Mouse (Mus musculus) mouse trophoblast stem cell (cell line): ENCODE data around the gene Nr2f6.

Experiments
- in situ Hi-C, 2 experiments: fragments of 300-500 bp; cut with MseI, MboI; formaldehyde crosslinking; loops; 2 replicates in 1 of 2; 3 replicates in 1 of 2; pipeline ENCODE4 v1.15.1; 2025

Gene Nr2f6

DNA sequence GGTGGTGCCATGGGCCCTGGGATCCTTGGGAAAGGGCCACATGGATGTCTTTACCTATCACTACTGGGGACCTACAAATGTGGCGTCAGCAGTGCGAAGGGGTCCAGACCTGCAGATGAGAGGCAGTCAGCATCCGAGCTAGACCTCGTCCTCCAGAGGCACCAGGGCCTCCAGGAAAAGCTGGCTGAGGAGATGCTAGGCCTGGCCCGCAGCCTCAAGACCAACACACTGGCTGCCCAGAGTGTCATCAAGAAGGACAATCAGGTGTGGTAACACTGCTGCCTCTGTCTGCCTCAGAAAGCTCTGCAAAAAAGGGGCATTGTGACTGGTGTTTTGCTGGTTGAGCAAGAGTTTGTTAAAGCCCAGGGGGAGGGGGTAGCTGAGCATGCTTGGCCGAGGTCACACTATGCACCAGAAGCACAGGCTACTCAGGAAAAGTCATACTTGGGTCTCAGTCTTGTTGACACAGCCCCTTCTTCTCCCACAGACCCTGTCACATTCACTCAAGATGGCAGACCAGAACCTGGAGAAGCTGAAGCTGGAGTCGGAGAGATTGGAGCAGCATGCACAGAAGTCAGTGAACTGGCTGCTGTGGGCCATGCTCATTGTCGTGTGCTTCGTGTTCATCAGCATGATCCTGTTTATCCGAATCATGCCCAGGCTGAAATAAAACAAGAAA, 12.6 kb downstream of the Nr2f6 start:
- in situ Hi-C loops, result no loop called here

- in situ Hi-C loops, result no loop called here
These were observed 13.4 kb downstream of the Nr2f6 start for GRCm38 (mm10) chr8:71368366-71368765.

- in situ Hi-C loops, result no loop called here
These were observed 14.1 kb downstream of the Nr2f6 start for GRCm38 (mm10) chr8:71367529-71368176.

DNA sequence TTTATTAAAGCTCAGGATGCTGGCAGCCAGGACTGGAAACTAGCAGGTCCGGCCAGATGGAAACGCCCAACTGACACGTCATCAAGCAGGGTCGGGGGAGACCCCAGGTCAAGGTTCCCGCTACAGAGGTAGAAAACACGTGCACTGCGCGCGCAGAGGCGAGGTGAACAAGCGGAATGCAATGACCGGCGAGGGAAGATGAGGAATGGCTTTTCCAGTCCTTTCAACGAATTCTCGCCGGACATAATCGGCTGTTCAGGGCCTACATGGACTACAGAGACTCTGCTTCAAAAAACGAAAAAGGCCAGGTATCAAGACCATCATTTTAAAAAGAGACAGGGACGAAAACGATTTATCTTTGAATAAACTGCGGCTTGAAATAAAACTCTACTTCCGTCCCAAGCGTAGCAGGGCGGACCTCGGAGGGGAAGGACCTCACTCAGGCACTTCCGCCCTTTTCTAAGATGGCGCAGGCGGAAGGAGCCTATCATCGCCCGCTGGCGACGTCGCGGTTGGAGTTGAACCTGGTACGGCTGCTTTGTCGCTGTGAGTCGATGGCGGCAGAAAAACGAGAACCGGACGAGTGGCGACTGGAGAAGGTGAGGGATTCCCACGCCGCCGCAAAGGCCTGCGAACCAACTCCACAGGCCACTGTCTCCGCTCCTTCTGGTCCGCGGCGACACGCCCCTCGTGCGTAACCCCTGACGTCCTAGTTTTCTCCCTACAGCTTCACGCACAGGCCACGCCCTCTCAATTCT, 14.8 kb downstream of the Nr2f6 start, which contains the start of gene Use1:
Gene Use1, plus strand, starts transcription at position 78 of the 758 bp plus-strand sequence.
- in situ Hi-C loops, result no loop called here

DNA sequence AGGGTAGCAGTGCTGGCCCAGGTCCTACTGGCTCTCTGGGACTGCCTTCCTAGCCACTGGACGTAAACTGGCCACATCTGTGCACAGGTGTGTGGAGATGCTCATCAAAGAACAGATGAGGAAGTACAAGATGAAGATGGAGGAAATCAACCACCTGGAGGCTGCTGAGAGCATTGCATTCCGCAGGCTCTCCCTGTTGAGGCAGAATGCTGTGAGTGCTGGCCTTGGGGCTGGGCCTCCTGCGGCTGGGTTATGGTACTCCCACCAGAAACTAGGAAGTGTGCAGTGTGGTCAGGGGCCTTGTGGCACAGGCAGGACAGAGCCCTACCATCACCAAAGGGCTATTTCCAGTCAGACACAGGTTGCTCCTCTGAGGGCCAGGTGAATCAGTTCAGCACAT, 23.7 kb downstream of the Nr2f6 start:
- in situ Hi-C loops, result no loop called here

DNA sequence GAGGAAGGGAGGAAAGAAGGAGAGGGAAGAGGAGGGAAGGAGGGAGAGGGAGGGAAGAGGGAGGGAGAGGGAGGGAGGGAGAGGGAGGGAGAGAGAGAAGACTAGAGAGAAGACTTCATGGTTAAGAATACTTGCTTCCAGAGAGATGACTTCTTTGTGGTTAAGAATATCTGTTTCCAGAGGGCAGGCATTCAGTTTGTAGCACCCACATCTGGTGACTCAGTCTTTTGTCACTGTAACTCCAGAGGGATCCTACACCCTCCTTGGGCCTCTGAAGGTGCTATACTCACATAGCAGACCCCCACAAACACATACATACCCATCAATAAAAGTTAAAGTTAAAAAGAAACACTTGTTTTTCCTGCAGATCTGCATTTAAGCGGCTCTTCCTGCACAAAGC, 30.2 kb downstream of the Nr2f6 start:
- in situ Hi-C loops, result no loop called here

- in situ Hi-C loops, result no loop called here
These were observed 30.6 kb downstream of the Nr2f6 start for GRCm38 (mm10) chr8:71351117-71351516.

GRCm38 (mm10) chr8:71346581-71346980, 35.2 kb downstream of the Nr2f6 start:
- in situ Hi-C loops, result no loop called here

GRCm38 (mm10) chr8:71340625-71341024, 41.1 kb downstream of the Nr2f6 start:
- in situ Hi-C loops, result no loop called here

DNA sequence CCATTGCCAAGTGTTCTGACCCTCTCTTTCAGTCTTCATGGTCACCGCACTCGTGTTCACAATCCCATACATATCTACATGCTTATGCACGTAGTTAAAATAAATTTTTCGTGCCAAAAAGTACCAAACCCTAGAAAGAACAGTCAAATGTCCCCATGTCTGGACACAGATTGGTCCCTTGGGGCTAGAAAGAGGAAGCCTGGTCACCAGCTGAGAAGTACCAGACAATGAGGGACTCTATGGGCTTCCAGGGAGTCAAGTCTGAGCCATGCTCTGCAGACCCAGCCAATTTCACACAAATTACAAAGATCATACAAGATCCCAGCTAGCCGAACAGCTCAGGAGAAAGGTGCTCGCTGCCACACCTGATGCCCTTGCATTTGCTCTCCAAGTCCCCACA, 43.9 kb downstream of the Nr2f6 start:
- in situ Hi-C loops, result loop anchor here in 1 of 2 experiments (5.0 kb wide), 1 partner anchor 419 kb away; no protein-coding TSS in a partner anchor

GRCm38 (mm10) chr8:71324848-71325247, 56.9 kb downstream of the Nr2f6 start:
- in situ Hi-C loops, result no loop called here
